Mouse (Mus musculus) brown adipose tissue, adult 24 weeks (tissue): ENCODE results near the gene Cd3d. TPM values are rescaled to one million over a fixed set of nuclear protein-coding genes. Genes with fewer than 3 reads are reported as not detected.
A peak's percentile ranks its signal among the peaks of the same experiment; 100 is the strongest.

Experiments
- H3K27ac ChIP-seq: fragments of 200-500 bp; replicated peaks from 2 replicates; pipeline ENCODE4 v1.5.1; 2012; ENCODE audit warnings: low read depth, mild to moderate bottlenecking, low read length
- H3K4me1 ChIP-seq: fragments of 200-500 bp; 2 replicates; pipeline ENCODE4 v1.6.1; 2012; ENCODE audit warnings: low read length, mixed read lengths; ENCODE audit not compliant: control insufficient read depth, insufficient read depth, insufficient read length
- H3K4me3 ChIP-seq: fragments of 200-500 bp; 2 replicates; pipeline ENCODE4 v1.5.1; 2012; ENCODE audit warnings: low read depth, mild to moderate bottlenecking, low read length, moderate library complexity; ENCODE audit not compliant: insufficient read depth
- polyA plus RNA-seq: library from polyadenylated mRNA; stranded (reverse); fragments of >200 nt; gene quantifications from 2 replicates; pipeline ENCODE4 v1.2.4, GENCODE M21; 2012; ENCODE audit not compliant: missing spikeins, insufficient read depth, insufficient read length

The Cd3d gene
- polyA plus RNA-seq, 1 experiment = not detected

DNA sequence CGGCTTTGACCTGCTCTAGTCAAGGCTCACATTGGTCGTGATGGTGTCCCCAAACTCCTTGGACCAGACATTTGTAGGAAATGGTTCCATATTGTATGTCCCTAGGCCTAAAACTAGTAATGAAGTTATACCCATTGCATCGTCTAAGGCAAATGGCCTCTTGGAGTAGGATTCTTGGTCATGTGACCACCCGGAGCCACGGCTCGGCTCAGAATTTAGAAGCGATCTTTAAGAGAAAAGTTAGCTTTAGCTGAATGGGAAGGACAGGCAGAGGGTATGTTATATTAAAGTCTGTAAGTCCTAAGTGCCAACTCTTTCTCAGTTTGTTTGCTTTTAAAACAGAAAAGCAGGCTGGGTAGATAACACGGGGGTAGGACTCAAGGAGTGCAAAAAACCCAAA is 495 bp downstream of the Cd3d start:
- Histone ChIP-seq H3K4me3 (no peak overlapping the region), H3K27ac (no peak overlapping the region), H3K4me1 (no peaks in the 10 kb centered on the region)

DNA sequence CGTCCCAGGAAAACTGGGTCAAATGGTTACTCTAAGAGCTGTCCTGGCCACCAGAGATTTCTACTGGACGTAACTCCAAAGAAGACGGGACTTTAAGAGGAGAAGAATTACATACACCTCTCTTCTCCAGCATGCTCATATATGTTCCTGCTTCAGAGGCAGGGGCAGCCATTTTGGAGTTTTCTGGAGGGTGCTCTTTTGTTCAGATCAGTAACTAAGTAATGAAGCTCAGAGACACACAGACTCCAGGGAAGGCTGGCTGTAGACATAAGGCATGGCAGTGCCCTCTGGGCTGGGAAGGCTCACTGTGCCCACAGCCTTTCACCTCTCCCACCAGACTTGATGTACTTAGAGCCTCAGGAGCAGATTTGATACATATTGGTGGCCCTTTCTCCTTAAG is 945 bp downstream of the Cd3d start:
- H3K4me1 ChIP-seq = no peaks in the 10 kb centered on the region
- H3K4me3 ChIP-seq = no peak overlapping the region
- H3K27ac ChIP-seq = no peak overlapping the region

DNA sequence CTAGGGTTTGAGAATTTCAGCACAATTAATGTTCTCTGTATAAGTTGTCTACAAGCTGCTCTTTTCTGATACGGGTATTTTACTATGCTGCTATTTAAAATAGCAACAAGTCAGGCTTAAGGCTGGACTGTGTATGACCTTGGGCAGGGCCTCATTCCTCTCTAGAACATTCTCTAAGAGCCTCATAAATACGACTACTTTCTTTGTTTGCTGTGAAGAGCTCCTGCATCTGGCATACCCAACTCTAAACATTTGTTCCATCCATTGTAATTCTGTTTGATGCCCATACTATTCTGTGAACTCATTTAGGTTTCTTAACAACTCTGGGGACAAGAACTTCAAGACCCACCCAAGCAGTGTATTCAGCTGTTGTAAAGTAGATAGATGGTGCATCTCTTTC is 1.4 kb downstream of the Cd3d start:
- no peak overlapping the region for H3K27ac ChIP-seq
- no peaks in the 10 kb centered on the region for H3K4me1 ChIP-seq
- H3K4me3 ChIP-seq = no peak overlapping the region

DNA sequence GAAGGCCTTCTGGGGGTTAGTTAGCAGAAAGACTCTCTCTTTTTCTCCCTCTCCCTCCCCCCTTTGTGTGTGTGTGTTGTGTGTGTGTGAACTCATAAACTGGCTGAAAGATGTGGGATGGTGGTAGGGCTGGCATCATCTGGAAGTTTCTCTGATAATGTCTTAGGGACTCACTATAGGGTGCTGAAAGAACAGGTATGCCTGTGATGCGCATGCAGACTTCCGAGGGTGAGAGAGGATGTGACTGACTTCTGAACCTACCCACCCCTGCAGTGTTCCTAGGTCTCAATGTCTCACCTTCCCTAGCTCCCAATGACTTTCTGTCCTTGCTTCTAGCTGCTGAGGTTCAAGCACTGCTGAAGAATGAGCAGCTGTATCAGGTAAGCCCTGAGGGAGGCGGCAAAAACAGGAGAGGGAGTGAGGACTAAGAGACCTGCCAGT is 4.2 kb downstream of the Cd3d start:
- Histone ChIP-seq H3K4me3 (no peak overlapping the region), H3K27ac (no peak overlapping the region; the same call in 1 of the 2 replicates), H3K4me1 (no peaks in the 10 kb centered on the region)

DNA sequence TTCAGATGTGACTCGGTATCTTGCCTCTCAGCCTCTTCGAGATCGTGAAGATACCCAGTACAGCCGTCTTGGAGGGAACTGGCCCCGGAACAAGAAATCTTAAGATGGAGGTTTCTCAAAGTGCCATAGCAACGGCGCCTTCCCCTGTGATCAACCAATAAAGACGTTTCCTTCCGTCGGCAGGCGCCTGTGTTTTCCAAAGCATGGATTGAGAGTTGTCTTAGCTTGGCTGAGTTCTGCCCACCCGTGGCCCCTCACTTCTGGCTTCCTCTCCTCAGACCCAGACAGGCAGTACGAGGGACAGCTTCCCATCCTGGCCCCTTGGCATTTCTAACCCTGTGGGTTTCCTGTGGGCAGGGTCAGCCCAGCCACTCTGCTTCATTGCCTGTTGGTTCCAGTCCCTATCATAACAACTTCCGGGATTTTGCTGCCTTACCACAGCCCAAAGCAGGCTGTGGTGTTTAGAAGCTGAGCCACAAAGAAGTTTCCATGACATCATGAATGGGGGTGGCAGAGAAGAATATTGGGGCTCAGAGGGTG is 4.7 kb downstream of the Cd3d start:
- H3K27ac ChIP-seq = peak overlapping the region; percentile 63
- H3K4me3 ChIP-seq = peak overlapping the region; percentile 38
- no peaks in the 10 kb centered on the region for H3K4me1 ChIP-seq

DNA sequence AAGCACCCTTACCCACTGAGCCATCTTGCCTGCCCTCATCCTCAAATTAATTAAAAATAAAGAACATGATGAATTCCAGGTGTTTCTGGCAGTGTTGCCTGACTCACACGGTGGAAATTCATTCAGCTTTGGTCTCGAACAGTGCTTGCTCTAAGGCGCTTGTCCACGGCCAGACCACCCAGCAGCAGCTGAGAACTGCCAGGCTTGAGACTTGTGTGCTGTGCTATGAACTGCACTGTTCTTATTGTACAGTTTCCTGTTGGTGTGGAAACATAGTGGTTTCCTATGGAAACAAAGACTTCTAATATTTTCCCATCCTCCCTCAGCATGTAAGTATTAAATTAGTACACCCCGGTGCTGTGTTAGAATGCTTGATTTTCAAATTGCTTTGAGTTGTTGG is 5.4 kb downstream of the Cd3d start:
- Histone ChIP-seq H3K27ac (no peak overlapping the region), H3K4me1 (no peaks in the 10 kb centered on the region), H3K4me3 (no peak overlapping the region)

DNA sequence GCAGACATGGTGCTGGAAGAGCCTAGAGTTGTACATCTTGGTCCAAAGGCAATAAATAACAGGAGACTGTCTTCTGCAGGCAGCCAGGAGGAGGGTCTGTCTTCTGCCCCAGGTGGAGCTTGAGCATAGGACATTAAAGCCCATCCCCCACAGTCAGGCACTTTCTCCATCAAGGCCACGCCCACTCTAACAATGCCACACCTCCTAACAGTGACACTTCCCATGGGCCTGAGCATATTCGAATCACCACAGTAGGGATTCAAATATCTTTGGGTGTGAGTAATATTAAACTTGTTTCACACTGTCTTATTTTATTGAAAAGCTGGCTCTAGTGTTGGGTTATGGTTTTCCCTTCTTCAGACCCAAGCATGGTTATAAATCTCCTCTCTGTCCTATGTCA is 10.2 kb downstream of the Cd3d start:
- no peaks in the 10 kb centered on the region for H3K4me1 ChIP-seq
- H3K27ac ChIP-seq = no peak overlapping the region
- no peak overlapping the region for H3K4me3 ChIP-seq

DNA sequence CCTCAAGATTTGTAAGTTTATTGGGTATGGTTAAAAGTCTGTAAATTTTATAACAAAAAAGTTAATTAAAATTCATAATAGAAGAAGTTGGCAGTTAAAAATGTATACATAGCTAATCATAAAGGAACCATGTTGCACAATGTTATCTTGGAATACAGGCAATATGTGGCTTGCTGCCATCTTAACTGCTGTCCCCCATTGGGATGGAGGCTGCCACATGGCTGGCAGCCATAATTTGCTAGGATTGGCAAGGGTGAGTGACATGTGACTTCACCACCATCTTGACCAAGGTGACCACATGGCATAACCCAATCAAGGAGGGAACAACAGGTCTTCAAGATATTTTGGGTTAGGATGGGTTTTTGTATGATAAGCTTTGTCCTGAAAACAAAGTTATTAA is 10.7 kb downstream of the Cd3d start:
- Histone ChIP-seq H3K27ac (no peak overlapping the region), H3K4me1 (no peaks in the 10 kb centered on the region), H3K4me3 (no peak overlapping the region)

DNA sequence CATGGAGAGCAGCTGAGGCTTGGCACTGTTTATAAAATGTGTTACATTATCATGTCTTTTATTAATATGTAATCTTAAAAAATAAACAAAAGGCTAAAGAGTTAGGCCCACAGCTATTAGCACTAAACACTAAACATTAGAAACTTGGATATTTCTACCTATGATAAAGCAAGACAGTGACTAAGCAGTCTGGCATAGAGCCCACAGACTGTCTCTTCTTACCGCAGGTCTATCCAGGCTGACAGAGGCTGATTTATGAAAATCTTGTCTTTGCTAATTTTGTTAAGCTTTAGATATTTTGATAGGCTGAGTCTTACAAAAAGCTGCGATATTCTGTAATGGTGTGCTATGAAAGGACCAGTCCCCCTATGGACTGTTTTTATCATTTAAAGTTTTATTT is 11.7 kb downstream of the Cd3d start:
- Histone ChIP-seq H3K27ac (no peak overlapping the region), H3K4me1 (no peaks in the 10 kb centered on the region), H3K4me3 (no peak overlapping the region)

DNA sequence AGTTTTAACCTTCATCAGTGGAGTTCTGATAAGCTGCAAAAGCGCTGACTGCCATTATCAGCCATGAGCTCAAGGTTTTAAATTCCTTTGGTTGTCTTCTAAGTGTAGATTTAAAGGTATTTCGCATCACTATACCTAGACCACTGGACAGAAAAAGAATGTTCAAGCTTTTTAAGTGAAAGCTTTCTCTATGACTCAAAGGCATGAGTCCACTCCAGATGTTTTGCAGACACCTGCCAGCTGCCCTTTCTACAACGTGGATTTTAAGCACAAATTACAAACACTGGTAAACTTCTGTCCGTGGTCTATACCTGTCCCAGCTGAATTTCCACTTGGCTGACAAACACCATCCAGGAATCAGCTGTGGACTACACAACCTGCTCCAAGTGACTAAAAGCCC is 13.4 kb downstream of the Cd3d start:
- H3K27ac ChIP-seq = no peak overlapping the region
- H3K4me1 ChIP-seq = no peaks in the 10 kb centered on the region
- no peak overlapping the region for H3K4me3 ChIP-seq

DNA sequence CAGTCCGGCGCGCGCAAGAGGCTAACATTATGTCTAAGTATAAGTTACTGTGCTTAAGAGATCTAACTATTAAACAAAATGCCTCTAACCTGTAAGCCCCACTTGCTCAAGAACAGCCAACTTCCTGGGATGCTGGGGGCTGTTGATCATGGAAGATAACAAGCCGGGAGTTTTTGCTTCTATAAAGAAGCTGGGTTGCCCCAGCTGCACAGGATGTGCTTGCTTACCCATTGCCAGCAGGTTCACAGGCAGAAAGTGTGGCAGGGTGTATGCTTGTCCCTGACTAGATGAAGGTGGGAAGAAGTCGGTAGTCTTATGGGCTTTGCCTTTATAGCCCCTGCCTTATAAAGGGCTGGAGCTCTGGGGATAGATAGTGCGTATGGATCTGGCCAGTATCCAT is 15.0 kb downstream of the Cd3d start:
- H3K4me3 ChIP-seq = no peak overlapping the region
- H3K4me1 ChIP-seq = no peaks in the 10 kb centered on the region
- no peak overlapping the region for H3K27ac ChIP-seq

DNA sequence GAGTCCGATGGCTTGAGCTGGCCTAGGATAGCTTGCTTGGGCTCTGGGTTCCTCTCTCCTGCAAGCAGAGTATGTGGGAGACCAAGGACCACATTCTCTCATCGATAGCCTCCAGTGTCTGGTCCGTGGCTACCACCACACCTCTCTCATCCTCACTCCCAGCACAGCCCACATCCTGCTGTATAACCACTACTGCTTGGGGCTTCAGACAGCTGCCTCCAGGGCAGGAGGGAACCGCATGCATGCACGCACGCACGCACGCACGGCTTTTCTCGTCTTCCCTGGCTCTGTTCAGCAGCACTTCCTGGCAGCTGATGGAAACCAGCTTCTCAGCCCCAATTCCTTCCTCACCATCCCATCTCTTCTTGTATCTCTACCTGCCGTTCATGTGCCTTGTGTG is 16.6 kb downstream of the Cd3d start:
- H3K4me3 ChIP-seq = no peak overlapping the region
- H3K4me1 ChIP-seq = no peaks in the 10 kb centered on the region
- no peak overlapping the region for H3K27ac ChIP-seq

DNA sequence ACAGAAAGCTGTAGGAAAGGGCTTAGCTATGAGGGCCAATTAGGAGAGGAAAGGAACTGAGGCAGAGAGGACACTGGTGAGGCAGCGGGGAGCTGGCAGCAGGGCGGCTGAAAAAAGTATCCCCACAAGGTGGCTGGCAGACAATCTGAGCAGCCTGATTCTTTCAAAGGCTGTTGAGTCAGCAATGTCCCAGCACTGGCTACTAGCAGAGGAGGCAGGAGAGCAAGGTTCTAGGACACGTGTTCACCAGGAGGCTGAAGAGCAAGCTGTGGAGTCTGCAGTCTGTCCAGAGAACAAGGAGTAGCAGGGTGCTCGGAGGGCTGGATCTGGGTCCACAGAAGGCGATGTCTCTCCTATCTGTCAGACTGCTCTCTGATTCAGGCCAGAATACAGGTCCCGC is 17.6 kb downstream of the Cd3d start:
- no peak overlapping the region for H3K27ac ChIP-seq
- H3K4me1 ChIP-seq = no peaks in the 10 kb centered on the region
- H3K4me3 ChIP-seq = no peak overlapping the region

DNA sequence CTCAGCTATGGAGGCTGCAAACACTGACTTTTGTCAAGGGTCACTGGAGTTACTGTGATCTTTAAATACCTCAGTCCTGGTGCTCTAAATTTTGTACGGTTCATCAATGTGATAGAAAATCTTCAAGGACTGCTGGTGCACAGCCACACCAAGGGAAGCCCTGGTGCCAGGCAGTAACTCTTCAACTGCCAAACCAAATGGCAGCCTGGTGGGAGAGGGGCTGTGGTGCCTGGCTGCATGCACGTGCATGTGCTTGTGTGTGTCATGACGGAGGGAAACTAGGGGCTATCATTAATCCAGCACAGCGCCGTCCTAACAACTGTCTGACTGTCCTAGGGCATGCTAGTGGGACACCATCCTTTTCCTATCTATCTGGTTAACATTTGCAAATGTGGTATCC is 18.2 kb downstream of the Cd3d start:
- no peaks in the 10 kb centered on the region for H3K4me1 ChIP-seq
- no peak overlapping the region for H3K27ac ChIP-seq
- H3K4me3 ChIP-seq = no peak overlapping the region

DNA sequence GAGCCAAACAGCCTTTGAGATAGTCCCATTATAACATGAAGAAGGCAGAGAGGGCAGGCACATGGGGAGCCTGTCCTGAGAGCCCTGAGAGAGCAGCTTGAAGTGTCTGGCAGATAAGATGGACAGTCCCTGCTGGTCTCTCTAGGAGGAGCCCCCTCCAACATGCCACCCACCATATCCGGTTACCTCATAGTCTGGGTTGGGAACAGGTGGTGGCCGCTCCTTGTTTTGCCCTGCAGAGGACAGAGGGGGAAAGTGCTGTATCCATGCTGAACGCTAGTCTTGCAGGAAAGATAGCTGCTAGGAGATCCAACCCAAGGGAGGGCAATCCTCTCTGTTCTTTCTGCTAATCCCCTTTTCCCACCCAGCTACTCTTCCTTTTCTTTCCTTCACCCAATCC is 18.7 kb downstream of the Cd3d start:
- H3K4me1 ChIP-seq = no peaks in the 10 kb centered on the region
- no peak overlapping the region for H3K4me3 ChIP-seq
- H3K27ac ChIP-seq = no peak overlapping the region

DNA sequence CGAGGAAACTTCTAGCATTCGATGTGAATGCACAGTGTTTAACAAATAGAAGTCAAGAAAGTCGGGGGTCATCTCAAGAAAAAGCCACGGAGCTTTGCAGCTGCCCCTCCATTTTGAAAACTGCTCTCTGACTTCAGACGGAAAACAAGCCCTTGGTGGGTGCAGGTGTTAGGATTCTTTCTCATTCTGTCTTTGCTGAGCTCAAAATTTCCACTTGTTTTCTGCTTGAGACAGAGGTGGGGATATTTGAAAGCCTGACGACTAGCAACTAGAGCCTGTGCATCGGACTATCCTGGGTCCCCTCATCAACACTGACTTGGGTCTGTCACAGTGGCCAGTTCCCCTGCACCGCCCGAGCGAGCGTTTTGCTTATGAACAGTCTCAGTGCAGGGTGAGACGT is 25.8 kb downstream of the Cd3d start:
- Histone ChIP-seq H3K4me1 (no peaks in the 10 kb centered on the region), H3K4me3 (no peak overlapping the region), H3K27ac (no peak overlapping the region)

DNA sequence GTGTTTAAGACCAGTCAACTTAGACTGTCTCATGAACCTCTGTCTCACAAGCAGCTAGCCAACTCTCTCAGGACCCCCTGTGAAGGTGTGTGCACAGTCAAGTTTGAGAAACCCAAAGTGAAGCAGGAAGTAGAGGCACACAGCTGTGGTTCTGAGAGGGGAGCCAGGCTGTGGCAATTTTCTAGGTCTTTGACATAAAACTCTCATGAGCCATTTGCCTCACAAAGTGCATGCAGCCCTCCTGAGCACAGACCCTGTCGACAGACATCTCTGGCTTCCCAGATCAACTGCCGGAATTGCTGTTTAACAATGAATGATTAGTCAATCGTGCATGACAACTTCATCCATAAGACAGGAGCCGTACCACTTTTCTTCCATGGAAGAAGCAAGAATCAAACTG is 26.8 kb downstream of the Cd3d start:
- H3K4me3 ChIP-seq = no peak overlapping the region
- H3K27ac ChIP-seq = no peak overlapping the region
- no peaks in the 10 kb centered on the region for H3K4me1 ChIP-seq
